ENCODE assay signal across 8 mouse cellular contexts in genomic region chr3:51560511-51561108, GRCm38 (mm10). TPM values are rescaled to one million over a fixed set of nuclear protein-coding genes. Genes with fewer than 3 reads are reported as not detected.
DNase-seq lines count a peak whose midpoint lies in the region; ATAC-seq and TF ChIP-seq lines count a peak whose summit lies in the region.

Gene Setd7 (minus strand): TSS chr3:51560879.

- H3K27ac ChIP-seq in hindbrain, postnatal 0 days, result peak within 1 kb of the TSS; percentile 96

- peak; percentile 47 for TF ChIP-seq CTCF in hindbrain, postnatal 0 days (IDR thresholded peaks at IDR 0.05; ENCODE audit: low read depth)

- peaks cover 8% of the 10 kb centered on the region; the same call in 1 of the 2 replicates for H3K4me1 ChIP-seq in hindbrain, postnatal 0 days (ENCODE audit: insufficient read depth, low read length)

- 1% methylated on average over 45 of the region's 48 CpGs for WGBS in hindbrain, postnatal 0 days

- H3K9ac ChIP-seq in hindbrain, postnatal 0 days (replicated peaks; ENCODE audit: low read length), result peak within 1 kb of the TSS; percentile 97

- H3K9me3 ChIP-seq in hindbrain, postnatal 0 days (ENCODE audit: low read length), result no peaks in the 10 kb centered on the region

- no peaks in the 10 kb centered on the region for H3K27me3 ChIP-seq in hindbrain, postnatal 0 days (ENCODE audit: insufficient read depth, low read length)

- ATAC-seq in hindbrain, postnatal 0 days, result peak; percentile 87
- ATAC-seq in megakaryocyte, adult 5-6 weeks (ENCODE audit: poor library complexity, severe bottlenecking), result peak; percentile 48

- peak within 1 kb of the TSS; percentile 86 for H3K4me3 ChIP-seq in hindbrain, postnatal 0 days (ENCODE audit: low read length)

- DNase-seq in T-cell, adult 2 months (ENCODE audit: low spot score), result peak; percentile 73
- DNase-seq in cerebellum, postnatal 36 days, result peak; percentile 77
- peak; percentile 66 to 76 for DNase-seq in gastrocnemius, adult 8-10 months (ENCODE audit: low spot score in 2 of 2)
- DNase-seq in hindbrain, postnatal 0 days (ENCODE audit: low spot score), result peak; percentile 86
- peak; percentile 72 to 77 for DNase-seq in left cerebral cortex, adult 8-10 months (ENCODE audit: low spot score in 2 of 2)
- DNase-seq in right cerebral cortex, adult 2 months (ENCODE audit: low spot score in 2 of 2), result peak; percentile 71 to 79
- peak; percentile 46 for DNase-seq in urinary bladder, postnatal 10 days (ENCODE audit: low spot score)

- peak within 1 kb of the TSS; percentile 84 for H3K4me2 ChIP-seq in hindbrain, postnatal 0 days (ENCODE audit: low read depth, low read length)

- H3K36me3 ChIP-seq in hindbrain, postnatal 0 days (ENCODE audit: insufficient read depth, low read length), result no peaks in the 10 kb centered on the region

RNA-seq across cellular contexts. Expression of gene Setd7, which starts in this region (rescaled TPM):
- total RNA-seq in gastrocnemius, adult 8-10 months (2022), result 100 to 1,000 TPM; 178 to 234 (median 186) TPM
- total RNA-seq in hindbrain, postnatal 0 days (2014; rRNA removed), result 10.1 and 20.6 TPM in 2 replicates
- 2.4 and 2.5 TPM in 2 replicates for polyA plus RNA-seq in hindbrain, postnatal 0 days (2015; fragmentation: Nextera tagmentation; extraction: Ambion mirVana)
- total RNA-seq in left cerebral cortex, adult 8-10 months (2022), result 100 to 1,000 TPM; 104 to 112 (median 108) TPM
- total RNA-seq in megakaryocyte, adult 5-6 weeks (2015), result 20.5 and 21.7 TPM in 2 replicates
- 15.0 and 23.1 TPM in 2 replicates for total RNA-seq in megakaryocyte, adult 5-6 weeks (2017)

Comparison
In these comparisons a context has a peak if more than half of its experiments do, and no peak if none do; other contexts are left out.
1. Peak in every context shown above with its lines: DNase-seq, ATAC-seq, H3K4me3 ChIP-seq and H3K27ac ChIP-seq.